Mouse (Mus musculus): Measurements from ENCODE around the gene Dcps.

The Dcps gene

GRCm38 (mm10) chr9:35175251-35176123, at the start of gene Dcps:
TSS of gene Dcps (minus strand) at chr9:35176061.
- peak; percentile 99 for DNase-seq

- no peak for DNase-seq
Measured at GRCm38 (mm10) chr9:35223466-35223865, 47.6 kb upstream of the Dcps start.

GRCm38 (mm10) chr9:35217963-35218362, 42.1 kb upstream of the Dcps start:
- no peak for DNase-seq

GRCm38 (mm10) chr9:35211573-35212511, 36.0 kb upstream of the Dcps start:
- no peak for DNase-seq

GRCm38 (mm10) chr9:35210542-35211474, 34.9 kb upstream of the Dcps start, which contains the start of gene Foxred1:
TSS of gene Foxred1 (minus strand) at chr9:35211055.
- DNase-seq = peak; percentile 99

GRCm38 (mm10) chr9:35204421-35204820, 28.6 kb upstream of the Dcps start:
- DNase-seq = no peak

GRCm38 (mm10) chr9:35203536-35203935, 27.7 kb upstream of the Dcps start:
- no peak for DNase-seq

- DNase-seq = no peak
Measured at GRCm38 (mm10) chr9:35200529-35201060, 24.7 kb upstream of the Dcps start.

- DNase-seq = peak; percentile 82
Measured at GRCm38 (mm10) chr9:35199772-35200471, 24.1 kb upstream of the Dcps start, which contains the start of the genes Srpr and Tirap. TSS of gene Srpr (plus strand) at chr9:35200175. TSS of gene Tirap (minus strand) at chr9:35200291.

- DNase-seq = no peak
Measured at GRCm38 (mm10) chr9:35198945-35199771, 23.3 kb upstream of the Dcps start.

- DNase-seq = no peak
Measured at GRCm38 (mm10) chr9:35198351-35198750, 22.5 kb upstream of the Dcps start.

GRCm38 (mm10) chr9:35197625-35198024, 21.8 kb upstream of the Dcps start:
- DNase-seq = no peak

GRCm38 (mm10) chr9:35194048-35194447, 18.2 kb upstream of the Dcps start:
- DNase-seq = no peak

GRCm38 (mm10) chr9:35192983-35193542, 17.2 kb upstream of the Dcps start:
- DNase-seq = no peak

GRCm38 (mm10) chr9:35188700-35189099, 12.8 kb upstream of the Dcps start:
- DNase-seq = peak; percentile 65

GRCm38 (mm10) chr9:35187351-35187903, 11.6 kb upstream of the Dcps start:
- no peak for DNase-seq

GRCm38 (mm10) chr9:35186430-35186829, 10.6 kb upstream of the Dcps start:
- no peak for DNase-seq

- no peak for DNase-seq
Measured at GRCm38 (mm10) chr9:35183359-35183758, 7.5 kb upstream of the Dcps start.

- DNase-seq = no peak
Measured at GRCm38 (mm10) chr9:35182832-35183231, 7.0 kb upstream of the Dcps start.
